ENCODE assay signal across 8 mouse cellular contexts in the genomic region with DNA sequence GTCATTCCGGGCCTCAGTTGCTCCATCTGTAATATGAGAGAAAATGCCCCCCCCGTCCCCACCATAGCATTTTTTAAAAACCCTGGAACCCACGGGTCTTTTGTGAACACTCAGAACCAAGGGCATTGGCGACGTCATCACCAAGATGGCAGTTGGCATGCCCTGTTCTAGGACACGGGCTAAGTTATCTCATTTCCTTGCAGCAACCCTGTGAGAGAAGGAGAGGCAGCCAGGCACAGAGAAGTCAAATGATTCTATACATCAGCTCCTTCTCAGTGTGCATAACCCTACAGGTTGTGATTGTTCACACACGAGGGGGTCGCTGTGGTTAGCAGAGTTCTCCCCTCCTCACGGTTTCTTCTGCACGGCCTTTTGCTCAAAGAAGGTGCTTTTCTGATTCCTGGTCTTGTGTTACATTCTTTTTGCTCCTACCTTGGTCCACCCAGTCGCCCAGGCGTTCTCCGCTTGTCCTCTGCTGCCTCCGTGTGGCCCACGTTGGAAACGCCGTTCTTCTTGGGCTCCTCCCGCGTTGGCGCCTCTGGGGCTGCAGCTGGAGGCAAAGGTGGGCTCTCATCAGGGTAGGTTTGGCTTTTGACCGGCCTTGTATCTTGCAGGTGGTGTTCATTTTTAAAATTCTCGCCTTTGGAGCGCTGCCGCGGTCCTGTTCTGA. TPM values are rescaled to one million over a fixed set of nuclear protein-coding genes. Genes with fewer than 3 reads are reported as not detected.
DNase-seq lines count a peak whose midpoint lies in the region; ATAC-seq and TF ChIP-seq lines count a peak whose summit lies in the region.

No protein-coding gene starts in this region.

- no peak for TF ChIP-seq POLR2A in bone marrow, adult 2 months (IDR thresholded peaks at IDR 0.05; ENCODE audit: borderline replicate concordance, control insufficient read depth, low read depth, low read length)

- no peaks in the 10 kb centered on the region for H3K9me3 ChIP-seq in embryonic facial prominence, embryonic 15.5 days (replicated peaks)
- no peaks in the 10 kb centered on the region for H3K9me3 ChIP-seq in heart, embryonic 15.5 days (replicated peaks)
- no peaks in the 10 kb centered on the region for H3K9me3 ChIP-seq in liver, embryonic 11.5 days (ENCODE audit: control insufficient read depth, low read length)
- no peaks in the 10 kb centered on the region for H3K9me3 ChIP-seq in neural tube, embryonic 11.5 days (ENCODE audit: control insufficient read depth, low read length)
- no peaks in the 10 kb centered on the region for H3K9me3 ChIP-seq in stomach, postnatal 0 days (ENCODE audit: control insufficient read depth, low read length)

- H3K27me3 ChIP-seq in embryonic facial prominence, embryonic 15.5 days: peaks cover 8% of the 10 kb centered on the region; the same call in 1 of the 2 replicates
- H3K27me3 ChIP-seq in heart, embryonic 15.5 days: peaks cover 23% of the 10 kb centered on the region; the same call in 1 of the 2 replicates
- H3K27me3 ChIP-seq in liver, embryonic 11.5 days (replicated peaks; ENCODE audit: control insufficient read depth, insufficient read depth, low read length): no peaks in the 10 kb centered on the region; the same call in 1 of the 2 replicates
- no peaks in the 10 kb centered on the region for H3K27me3 ChIP-seq in neural tube, embryonic 11.5 days (ENCODE audit: control insufficient read depth, insufficient read depth, low read length)
- H3K27me3 ChIP-seq in stomach, postnatal 0 days (ENCODE audit: control insufficient read depth, insufficient read depth, low read length): no peaks in the 10 kb centered on the region

- no peak for ATAC-seq in embryonic facial prominence, embryonic 15.5 days (ENCODE audit: insufficient number of reproducible peaks, low FRiP score, low TSS enrichment, low read depth)
- no peak for ATAC-seq in heart, embryonic 15.5 days (replicated peaks; ENCODE audit: insufficient number of reproducible peaks, insufficient read depth, low FRiP score, low read depth)
- 0 out of 2 replicates have a peak, but pooled peaks have one; percentile 52 for ATAC-seq in liver, embryonic 11.5 days (replicated peaks; ENCODE audit: low FRiP score)
- peak; percentile 16; the same call in 1 of the 2 replicates for ATAC-seq in neural tube, embryonic 11.5 days (ENCODE audit: insufficient read depth, low FRiP score, low TSS enrichment)
- ATAC-seq in stomach, postnatal 0 days (ENCODE audit: low FRiP score, low TSS enrichment): peak; percentile 55; the same call in 1 of the 2 replicates

- TF ChIP-seq CTCF in bone marrow, adult 2 months (IDR thresholded peaks at IDR 0.05; ENCODE audit: control insufficient read depth, insufficient read depth, low read length): peak; percentile 80
- TF ChIP-seq CTCF in stomach, postnatal 0 days (IDR thresholded peaks at IDR 0.05; ENCODE audit: low read depth): peak; percentile 98

- no peak for TF ChIP-seq EP300 in stomach, postnatal 0 days (optimal IDR thresholded peaks at IDR 0.05)

- H3K4me2 ChIP-seq in embryonic facial prominence, embryonic 15.5 days (replicated peaks): peak overlapping the region; percentile 32; the same call in 1 of the 2 replicates
- H3K4me2 ChIP-seq in heart, embryonic 15.5 days: peak overlapping the region; percentile 30; the same call in 1 of the 2 replicates
- H3K4me2 ChIP-seq in liver, embryonic 11.5 days: peak overlapping the region; percentile 31; the same call in 1 of the 2 replicates
- H3K4me2 ChIP-seq in neural tube, embryonic 11.5 days (ENCODE audit: low read depth): peak overlapping the region; percentile 12; the same call in 1 of the 2 replicates
- H3K4me2 ChIP-seq in stomach, postnatal 0 days (replicated peaks; ENCODE audit: low read depth): no peak overlapping the region

- no peaks in the 10 kb centered on the region for H3K4me1 ChIP-seq in bone marrow, adult 2 months (ENCODE audit: control insufficient read depth, insufficient read depth, low read length)
- H3K4me1 ChIP-seq in embryonic facial prominence, embryonic 15.5 days: no peaks in the 10 kb centered on the region
- peaks cover 5% of the 10 kb centered on the region; the same call in 1 of the 2 replicates for H3K4me1 ChIP-seq in heart, embryonic 15.5 days (replicated peaks)
- no peaks in the 10 kb centered on the region for H3K4me1 ChIP-seq in liver, embryonic 11.5 days (replicated peaks; ENCODE audit: control insufficient read depth, insufficient read depth, low read length)
- H3K4me1 ChIP-seq in neural tube, embryonic 11.5 days (ENCODE audit: control insufficient read depth, insufficient read depth, low read length): no peaks in the 10 kb centered on the region
- H3K4me1 ChIP-seq in stomach, postnatal 0 days (replicated peaks; ENCODE audit: control insufficient read depth, insufficient read depth): no peaks in the 10 kb centered on the region

- H3K27ac ChIP-seq in bone marrow, adult 2 months (ENCODE audit: control insufficient read depth, insufficient read depth, low read depth, low read length, poor library complexity): no peak overlapping the region
- no peak overlapping the region for H3K27ac ChIP-seq in embryonic facial prominence, embryonic 15.5 days (replicated peaks)
- no peak overlapping the region for H3K27ac ChIP-seq in heart, embryonic 15.5 days
- H3K27ac ChIP-seq in liver, embryonic 11.5 days (ENCODE audit: low read depth, low read length): no peak overlapping the region
- H3K27ac ChIP-seq in neural tube, embryonic 11.5 days (ENCODE audit: low read depth, low read length): no peak overlapping the region
- no peak overlapping the region for H3K27ac ChIP-seq in stomach, postnatal 0 days (replicated peaks)

- peak; percentile 67 to 68 for DNase-seq in B cell, adult 2 months
- DNase-seq in kidney, postnatal 14 days: peak; percentile 77
- peak; percentile 79 for DNase-seq in liver, embryonic 11.5 days (ENCODE audit: low spot score)
- peak; percentile 86 for DNase-seq in neural tube, embryonic 11.5 days (ENCODE audit: low spot score)
- DNase-seq in stomach, postnatal 0 days (ENCODE audit: low spot score): peak; percentile 84

- WGBS in bone marrow, adult 2 months: 16% methylated on average over 25 of the region's 25 CpGs
- WGBS in embryonic facial prominence, embryonic 15.5 days: 15% methylated on average over 25 of the region's 25 CpGs
- WGBS in heart, embryonic 15.5 days: 15% methylated on average over 25 of the region's 25 CpGs
- 15% methylated on average over 25 of the region's 25 CpGs for WGBS in liver, embryonic 11.5 days
- WGBS in neural tube, embryonic 11.5 days: 16% methylated on average over 25 of the region's 25 CpGs
- 16% methylated on average over 25 of the region's 25 CpGs for WGBS in stomach, postnatal 0 days

- H3K4me3 ChIP-seq in bone marrow, adult 2 months (replicated peaks; ENCODE audit: control insufficient read depth, low read depth, low read length): no peak overlapping the region
- H3K4me3 ChIP-seq in embryonic facial prominence, embryonic 15.5 days (replicated peaks): no peak overlapping the region
- no peak overlapping the region for H3K4me3 ChIP-seq in heart, embryonic 15.5 days
- no peak overlapping the region for H3K4me3 ChIP-seq in liver, embryonic 11.5 days (ENCODE audit: low read depth, low read length)
- no peak overlapping the region for H3K4me3 ChIP-seq in neural tube, embryonic 11.5 days (ENCODE audit: low read depth, low read length)
- no peak overlapping the region for H3K4me3 ChIP-seq in stomach, postnatal 0 days (ENCODE audit: low read depth, low read length)

- no peaks in the 10 kb centered on the region for H3K36me3 ChIP-seq in embryonic facial prominence, embryonic 15.5 days
- no peaks in the 10 kb centered on the region for H3K36me3 ChIP-seq in heart, embryonic 15.5 days
- no peaks in the 10 kb centered on the region for H3K36me3 ChIP-seq in liver, embryonic 11.5 days (ENCODE audit: control insufficient read depth, insufficient read depth, low read length)
- H3K36me3 ChIP-seq in neural tube, embryonic 11.5 days (ENCODE audit: control insufficient read depth, insufficient read depth, low read length): no peaks in the 10 kb centered on the region
- no peaks in the 10 kb centered on the region for H3K36me3 ChIP-seq in stomach, postnatal 0 days (ENCODE audit: control insufficient read depth, insufficient read depth, low read length)

- H3K9ac ChIP-seq in embryonic facial prominence, embryonic 15.5 days: no peak overlapping the region
- no peak overlapping the region for H3K9ac ChIP-seq in heart, embryonic 15.5 days
- no peak overlapping the region for H3K9ac ChIP-seq in liver, embryonic 11.5 days (ENCODE audit: low read depth, low read length)
- no peak overlapping the region for H3K9ac ChIP-seq in neural tube, embryonic 11.5 days (ENCODE audit: low read length)
- no peak overlapping the region for H3K9ac ChIP-seq in stomach, postnatal 0 days (ENCODE audit: low read length)

RNA-seq across cellular contexts. Expression of a gene that starts 44.2 kb away (rescaled TPM):
- polyA plus RNA-seq in bone marrow, adult 2 months (2011; ENCODE audit: insufficient read depth, insufficient read length, low replicate concordance, missing spikeins): not detected in 2 replicates
- 0.50 and 0.89 TPM in 2 replicates for polyA plus RNA-seq in embryonic facial prominence, embryonic 15.5 days (2015; fragmentation: Nextera tagmentation; extraction: Ambion mirVana)
- 0.09 TPM in 1 of 2 replicates, not detected in the other for polyA plus RNA-seq in heart, embryonic 15.5 days (2015; fragmentation: Nextera tagmentation; extraction: Ambion mirVana)
- polyA plus RNA-seq in liver, embryonic 11.5 days (2014; fragmentation: Nextera tagmentation; extraction: Ambion mirVana): 0.07 TPM in 1 of 2 replicates, not detected in the other
- polyA plus RNA-seq in neural tube, embryonic 11.5 days (2014; fragmentation: Nextera tagmentation; extraction: Ambion mirVana): 0.12 and 0.14 TPM in 2 replicates
- polyA plus RNA-seq in stomach, postnatal 0 days (2015; fragmentation: Nextera tagmentation; extraction: Ambion mirVana): 0.05 TPM in 1 of 2 replicates, not detected in the other

Comparison
In these comparisons a context has a peak if more than half of its experiments do, and no peak if none do; other contexts are left out.
1. ATAC-seq: peak in liver, embryonic 11.5 days (single experiment), neural tube, embryonic 11.5 days (single experiment) and stomach, postnatal 0 days (single experiment); none in embryonic facial prominence, embryonic 15.5 days (single experiment) and heart, embryonic 15.5 days (single experiment).
2. Peak in every context shown above with its lines, with median percentiles within 50 percentile points of each other: DNase-seq.